Mouse (Mus musculus) CD4-positive naive resting alpha-beta T cell, adult 57 days (primary cell): ENCODE data around the gene Mptx1. TPM values are rescaled to one million over a fixed set of nuclear protein-coding genes. Genes with fewer than 3 reads are reported as not detected.

Experiments
- total RNA-seq: library from RNA; stranded (reverse); gene quantifications from one replicate; pipeline ENCODE4 v1.2.4, GENCODE M21; 2023

Mptx1 gene
- not detected for total RNA-seq

GRCm38 (mm10) chr1:174330218-174330617, at the start of gene Mptx1:
Gene Mptx1, plus strand, starts transcription at chr1:174330518.

DNA sequence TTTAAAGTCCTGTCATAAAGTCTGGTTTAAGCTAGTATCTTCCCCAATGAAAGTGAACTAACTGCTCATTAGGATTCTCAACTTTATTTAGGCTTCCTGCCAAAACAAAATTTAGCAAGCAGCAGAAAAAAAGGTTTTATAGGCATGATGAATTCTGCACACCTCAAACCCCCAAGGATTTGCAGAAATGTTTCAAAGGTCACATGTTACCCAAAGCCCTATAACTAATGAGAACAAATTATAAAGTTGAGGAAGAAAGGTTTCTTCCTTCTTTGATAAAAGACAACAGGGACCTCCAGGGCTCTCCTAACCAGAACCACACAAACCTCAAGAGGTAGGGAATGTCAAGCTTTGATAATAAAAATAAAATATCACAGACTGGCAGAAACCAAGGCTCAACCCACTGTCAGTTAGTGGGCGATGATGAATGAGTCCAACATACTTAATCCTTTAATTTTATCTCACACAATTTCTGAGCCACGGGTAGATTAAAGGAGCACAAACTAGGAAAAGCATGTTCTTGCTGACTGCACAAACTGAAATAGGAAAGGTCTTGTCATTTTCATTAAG, 34.6 kb downstream of the Mptx1 start, which contains the start of gene Olfr417:
TSS of gene Olfr417 (plus strand) at position 241 of the 570 bp plus-strand sequence.

Other genes starting within 250 kb of the Mptx1 start
- gene Olfr429, start 246.2 kb upstream of the Mptx1 start, total RNA-seq, result not detected
- gene Olfr427, start 233.6 kb upstream of the Mptx1 start, total RNA-seq, result not detected
- not detected for gene Olfr231, start 209.4 kb upstream of the Mptx1 start, total RNA-seq
- gene Olfr424, start 199.0 kb upstream of the Mptx1 start, total RNA-seq, result not detected
- not detected for gene Olfr420, start 174.9 kb upstream of the Mptx1 start, total RNA-seq
- gene Spta1, start 157.7 kb upstream of the Mptx1 start, total RNA-seq, result 0.21 TPM
- not detected for gene Olfr419, start 78.5 kb upstream of the Mptx1 start, total RNA-seq
- gene Olfr417, start 34.6 kb downstream of the Mptx1 start, total RNA-seq, result not detected
- gene Olfr248, start 60.5 kb downstream of the Mptx1 start, total RNA-seq, result not detected
- not detected for gene Olfr414, start 93.5 kb downstream of the Mptx1 start, total RNA-seq
- gene Olfr220, start 111.6 kb downstream of the Mptx1 start, total RNA-seq, result not detected
- not detected for gene Fmn2, start 171.3 kb downstream of the Mptx1 start, total RNA-seq